Mouse (Mus musculus): Measurements from ENCODE around the gene Tmem135.
A peak's percentile ranks its signal among the peaks of the same experiment; 100 is the strongest.
"Not testable (repeated sequence)": the region's sequence is repeated elsewhere in the genome, so short reads cannot be mapped to it uniquely, and the experiment has no call there.

Gene Tmem135

DNA sequence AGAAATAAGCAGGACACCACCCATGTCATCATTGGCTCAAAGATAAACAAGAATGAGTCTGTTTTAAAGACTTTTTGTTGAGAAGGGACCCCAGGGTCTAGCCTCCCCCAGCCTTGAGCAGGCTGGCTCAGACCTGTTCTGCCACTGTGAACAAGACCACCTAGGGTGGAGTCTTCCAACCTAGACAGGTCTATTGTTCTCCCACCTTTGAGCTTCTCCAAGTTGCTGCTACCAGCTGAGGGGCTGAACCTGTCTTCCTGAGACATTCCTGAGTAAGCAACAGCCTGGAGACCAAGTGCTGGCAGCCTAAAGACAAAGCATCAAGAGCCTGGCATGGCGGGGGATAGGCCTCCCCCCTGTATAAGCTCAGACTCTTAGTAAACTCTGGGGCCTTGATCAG, 86.9 kb downstream of the Tmem135 start:
- not testable (repeated sequence) for DNase-seq

GRCm38 (mm10) chr7:89316112-89316511, 87.9 kb downstream of the Tmem135 start:
- DNase-seq = no peak

- DNase-seq = no peak
These were observed 92.5 kb downstream of the Tmem135 start for GRCm38 (mm10) chr7:89311555-89311954.

GRCm38 (mm10) chr7:89308926-89309325, 95.1 kb downstream of the Tmem135 start:
- no peak for DNase-seq

DNA sequence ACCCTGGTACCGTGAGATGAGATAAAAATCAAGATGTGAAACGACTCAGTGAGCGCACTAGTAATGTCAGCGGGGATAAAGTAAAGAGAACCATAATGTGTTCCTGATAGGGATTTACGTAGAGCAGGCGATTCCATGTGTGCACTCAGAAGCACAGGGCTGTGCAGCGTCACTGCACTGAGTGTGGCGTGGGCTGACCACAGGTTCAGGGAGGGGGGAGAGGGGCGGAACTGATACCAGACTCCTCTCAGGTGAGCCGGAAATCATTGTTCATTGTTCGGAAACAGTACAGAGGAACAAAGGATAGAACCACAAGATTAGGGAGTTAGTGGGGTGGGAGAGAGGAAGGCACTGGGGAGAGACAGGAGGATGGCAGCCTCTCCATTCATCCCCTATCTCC, 95.8 kb downstream of the Tmem135 start:
- no peak for DNase-seq

GRCm38 (mm10) chr7:89306831-89307230, 97.2 kb downstream of the Tmem135 start:
- DNase-seq = no peak

DNA sequence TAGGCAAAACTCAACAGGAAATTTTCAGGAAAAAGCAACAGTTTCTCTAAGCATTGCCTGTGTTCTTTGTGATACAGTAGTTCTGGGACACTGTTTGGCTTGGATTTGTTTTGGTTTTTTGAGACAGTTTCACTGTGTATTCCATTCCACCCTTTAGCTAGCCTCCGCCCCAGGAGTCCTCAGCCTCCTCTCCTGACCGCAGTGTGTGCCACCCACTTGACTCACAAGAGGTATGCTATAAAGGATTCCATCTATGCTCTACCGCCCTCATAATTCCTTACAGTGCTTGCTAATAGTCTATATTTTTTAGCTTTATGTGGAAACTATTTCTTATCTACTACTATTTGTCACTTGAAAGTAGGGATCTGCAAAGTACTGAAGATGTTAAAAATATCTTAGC, 99.1 kb downstream of the Tmem135 start:
- no peak for DNase-seq

DNA sequence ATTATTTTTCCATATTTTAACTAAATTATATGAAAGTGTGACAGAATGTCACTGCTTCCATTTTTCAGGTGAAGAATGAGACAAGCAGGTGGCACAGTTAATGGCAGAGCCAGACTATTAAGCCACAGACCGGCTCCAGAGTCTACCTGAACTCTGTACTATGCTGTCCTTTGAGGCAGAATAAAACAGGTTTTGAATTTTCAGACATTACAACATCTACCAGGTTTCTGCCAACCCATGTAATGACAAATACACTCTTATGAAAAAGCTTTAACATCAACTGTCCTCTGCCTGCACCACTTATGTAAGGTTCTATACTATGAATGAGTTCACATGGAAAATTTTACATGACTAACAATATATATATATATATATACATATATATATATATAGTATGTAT, 100.3 kb downstream of the Tmem135 start:
- no peak for DNase-seq

- DNase-seq = no peak
These were observed 105.0 kb downstream of the Tmem135 start for GRCm38 (mm10) chr7:89298911-89299458.

- no peak for DNase-seq
These were observed 107.1 kb downstream of the Tmem135 start for GRCm38 (mm10) chr7:89296941-89297340.

GRCm38 (mm10) chr7:89282664-89283063, 121.4 kb downstream of the Tmem135 start:
- DNase-seq = no peak

GRCm38 (mm10) chr7:89270438-89270837, 133.6 kb downstream of the Tmem135 start:
- not testable (repeated sequence) for DNase-seq

DNA sequence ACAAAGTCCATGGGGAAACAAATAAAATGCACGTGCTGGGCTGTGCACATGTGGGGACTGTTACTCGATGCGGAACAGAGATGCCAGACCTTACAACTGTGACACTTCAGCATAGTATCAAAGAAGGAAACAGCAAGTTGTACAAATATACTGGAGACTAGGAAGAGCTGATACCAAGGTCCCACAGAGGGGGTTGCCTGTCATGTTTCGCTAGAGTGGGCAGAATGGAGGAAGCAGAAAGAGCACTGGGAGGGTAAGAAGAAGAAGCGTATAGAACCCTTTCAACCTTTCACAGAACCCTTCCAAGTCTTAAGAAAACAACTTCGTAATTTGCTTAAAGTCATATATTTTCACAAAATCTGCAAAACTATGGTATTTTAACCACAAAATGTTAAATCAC, 134.2 kb downstream of the Tmem135 start:
- DNase-seq = no peak

GRCm38 (mm10) chr7:89267542-89267941, 136.5 kb downstream of the Tmem135 start:
- no peak for DNase-seq

- DNase-seq = peak; percentile 2
These were observed 137.8 kb downstream of the Tmem135 start for GRCm38 (mm10) chr7:89266017-89266760.

- DNase-seq = no peak
These were observed 143.1 kb downstream of the Tmem135 start for GRCm38 (mm10) chr7:89260966-89261365.

GRCm38 (mm10) chr7:89258832-89259231, 145.2 kb downstream of the Tmem135 start:
- DNase-seq = no peak

GRCm38 (mm10) chr7:89257871-89258502, 146.0 kb downstream of the Tmem135 start:
- DNase-seq = no peak

DNA sequence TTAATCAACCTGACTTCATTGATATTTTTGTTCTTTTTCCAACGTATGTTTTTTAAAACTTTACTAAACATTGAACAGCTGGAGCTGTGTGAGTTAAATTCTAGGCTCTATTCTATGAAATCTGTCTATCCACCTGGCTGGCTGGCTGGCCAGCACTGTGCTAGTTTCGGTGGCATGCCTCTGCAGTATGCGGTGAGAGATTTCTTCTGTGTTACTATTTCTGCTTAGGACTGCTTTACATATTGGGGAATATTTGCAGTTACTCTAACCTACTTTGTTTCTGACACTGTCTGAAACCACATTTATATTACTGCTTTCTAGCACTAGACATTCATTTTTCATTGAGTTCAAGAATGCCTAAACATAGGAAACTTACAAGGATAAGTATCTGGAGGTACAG, 150.2 kb downstream of the Tmem135 start:
- DNase-seq = no peak

- DNase-seq = no peak
These were observed 150.7 kb downstream of the Tmem135 start for GRCm38 (mm10) chr7:89253317-89253716.

- DNase-seq = no peak
These were observed 152.1 kb downstream of the Tmem135 start for GRCm38 (mm10) chr7:89251880-89252453.

- no peak for DNase-seq
These were observed 155.7 kb downstream of the Tmem135 start for GRCm38 (mm10) chr7:89248135-89248850.

DNA sequence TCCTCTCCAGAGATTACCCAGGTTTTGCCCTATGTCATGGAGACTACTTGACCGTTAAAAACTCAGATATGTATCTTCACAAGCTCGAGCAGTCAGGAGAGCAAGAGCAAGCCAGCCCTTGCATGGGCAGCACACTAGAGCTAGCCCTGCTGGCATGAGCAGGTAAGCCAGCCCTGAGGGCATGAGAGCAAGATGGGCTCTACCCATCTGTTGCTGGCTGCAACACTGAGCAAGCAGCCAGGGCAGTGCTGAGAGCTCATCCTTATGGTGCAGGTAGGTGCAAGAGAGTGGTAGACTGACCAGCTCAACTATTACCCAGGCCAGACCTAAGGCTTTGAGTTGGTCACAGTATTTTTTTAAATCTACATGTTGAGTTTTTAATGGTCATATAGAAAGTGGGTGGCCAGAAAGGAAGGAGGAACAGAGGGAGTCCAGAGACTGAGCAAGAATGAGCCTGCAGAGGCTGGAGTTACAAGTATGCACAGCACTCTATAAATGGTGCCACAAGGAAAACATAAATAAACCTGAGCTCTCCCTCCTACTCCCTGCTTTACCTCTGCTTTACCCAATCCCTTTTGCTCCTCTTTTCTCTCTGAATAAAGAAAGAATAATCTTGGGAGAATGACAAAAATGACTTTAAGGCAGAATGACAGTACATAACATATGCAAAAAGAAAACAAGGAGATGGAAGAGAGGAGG, 156.9 kb downstream of the Tmem135 start:
- no peak for DNase-seq

Measured in retina, postnatal 1 day (tissue).